Comparison of ENCODE assay signal across 13 mouse cellular contexts in the genomic region with DNA sequence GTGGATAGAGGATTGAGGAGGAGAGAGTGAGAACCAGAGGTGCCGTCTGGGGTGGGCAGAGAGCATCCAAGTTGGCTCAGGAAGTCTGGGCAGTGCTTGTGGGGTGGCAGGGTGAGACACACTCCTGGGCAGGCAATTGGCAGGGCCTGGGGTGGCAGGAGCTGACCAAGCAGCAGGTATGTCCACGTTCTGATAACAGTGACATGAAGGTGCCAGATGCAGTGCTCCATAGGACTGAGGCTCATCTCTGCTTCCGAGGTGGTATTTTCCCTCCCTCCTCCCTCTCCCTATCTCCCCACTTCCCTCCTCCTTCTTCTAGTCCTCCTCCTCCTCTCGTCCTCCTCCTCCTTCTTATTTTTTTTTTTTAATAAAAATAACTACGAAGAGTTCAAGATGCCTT. TPM values are rescaled to one million over a fixed set of nuclear protein-coding genes. Genes with fewer than 3 reads are reported as not detected.
DNase-seq lines count a peak whose midpoint lies in the region; ATAC-seq and TF ChIP-seq lines count a peak whose summit lies in the region.
"Had no signal": no experiment of that assay in that cellular context is flagged by ENCODE, and none has a peak within 500 bp of the region (broad histone marks: within the 10 kb centered on the region; RNA-seq: fewer than 3 reads in every experiment).

No protein-coding gene starts in this region.

- H3K36me3 ChIP-seq in heart, embryonic 16.5 days (ENCODE audit: control insufficient read depth, insufficient read depth), result no peaks in the 10 kb centered on the region
- no peaks in the 10 kb centered on the region for H3K36me3 ChIP-seq in embryonic facial prominence, embryonic 13.5 days
- H3K36me3 ChIP-seq in forebrain, embryonic 14.5 days (ENCODE audit: control insufficient read depth, insufficient read depth, low read length), result no peaks in the 10 kb centered on the region
- no peaks in the 10 kb centered on the region for H3K36me3 ChIP-seq in thymus, adult 2 months (ENCODE audit: control insufficient read depth, insufficient read depth, low read length)
- H3K36me3 ChIP-seq: liver, embryonic 15.5 days; stomach, embryonic 15.5 days had no signal

- no peak for TF ChIP-seq POLR2A in thymus, adult 2 months (IDR thresholded peaks at IDR 0.05; ENCODE audit: control insufficient read depth, extremely low read depth, insufficient read depth, low read length, poor library complexity)

- no peak overlapping the region for H3K27ac ChIP-seq in heart, embryonic 16.5 days (ENCODE audit: low read length)
- no peak overlapping the region for H3K27ac ChIP-seq in embryonic facial prominence, embryonic 13.5 days
- 0 out of 2 replicates have a peak overlapping the region, but pooled peaks have one; percentile 27 for H3K27ac ChIP-seq in forebrain, embryonic 14.5 days (ENCODE audit: low read depth, low read length)
- no peak overlapping the region for H3K27ac ChIP-seq in thymus, adult 2 months (ENCODE audit: control insufficient read depth, insufficient read depth, low read length)
- H3K27ac ChIP-seq: liver, embryonic 15.5 days; stomach, embryonic 15.5 days had no signal

- H3K27me3 ChIP-seq in heart, embryonic 16.5 days (ENCODE audit: control insufficient read depth, insufficient read depth, low read length), result peaks cover 27% of the 10 kb centered on the region
- peaks cover 12% of the 10 kb centered on the region for H3K27me3 ChIP-seq in embryonic facial prominence, embryonic 13.5 days
- no peaks in the 10 kb centered on the region for H3K27me3 ChIP-seq in forebrain, embryonic 14.5 days (replicated peaks; ENCODE audit: control insufficient read depth, insufficient read depth, low read length)
- H3K27me3 ChIP-seq in thymus, adult 2 months (ENCODE audit: control insufficient read depth, insufficient read depth, low read length), result no peaks in the 10 kb centered on the region

- no peak for ATAC-seq in heart, embryonic 16.5 days (replicated peaks; ENCODE audit: extremely low read depth, insufficient read depth, low FRiP score)
- no peak for ATAC-seq in embryonic facial prominence, embryonic 13.5 days (ENCODE audit: insufficient number of reproducible peaks, insufficient read depth, low FRiP score, low TSS enrichment, low read depth)
- peak; percentile 37; the same call in 1 of the 2 replicates for ATAC-seq in forebrain, embryonic 14.5 days
- 0 out of 2 replicates have a peak, but pooled peaks have one; percentile 6 for ATAC-seq in megakaryocyte-erythroid progenitor cell, adult 5-6 weeks (replicated peaks; ENCODE audit: low FRiP score, low TSS enrichment, poor library complexity, severe bottlenecking)
- no peak for ATAC-seq in erythroblast, adult 5-6 weeks (replicated peaks; ENCODE audit: low FRiP score, poor library complexity, severe bottlenecking)
- ATAC-seq: inflammation-experienced regulatory T-cells, adult 6 months had no signal

- DNase-seq in heart, postnatal 4 days, result no peak
- no peak for DNase-seq in forebrain, embryonic 14.5 days (ENCODE audit: low spot score)
- DNase-seq in thymus, adult 2 months, result no peak
- DNase-seq in T-cell, adult 2 months (ENCODE audit: low spot score), result no peak
- DNase-seq: adrenal gland, adult 8-10 months; gastrocnemius, postnatal 14 days had no signal

- peak overlapping the region; percentile 54 for H3K4me2 ChIP-seq in heart, embryonic 16.5 days (ENCODE audit: low read depth, low read length)
- H3K4me2 ChIP-seq in embryonic facial prominence, embryonic 13.5 days, result peak overlapping the region; percentile 50; the same call in 1 of the 2 replicates
- peak overlapping the region; percentile 45 for H3K4me2 ChIP-seq in forebrain, embryonic 14.5 days (ENCODE audit: low read length)
- H3K4me2 ChIP-seq: liver, embryonic 15.5 days had no signal

- no peak overlapping the region for H3K4me3 ChIP-seq in heart, embryonic 16.5 days (ENCODE audit: low read length)
- H3K4me3 ChIP-seq in embryonic facial prominence, embryonic 13.5 days, result no peak overlapping the region
- H3K4me3 ChIP-seq in forebrain, embryonic 14.5 days (ENCODE audit: low read depth, low read length), result no peak overlapping the region
- no peak overlapping the region for H3K4me3 ChIP-seq in thymus, adult 2 months (ENCODE audit: control insufficient read depth, insufficient read depth, low read length)
- H3K4me3 ChIP-seq: liver, embryonic 15.5 days; stomach, embryonic 15.5 days had no signal

- no peak for TF ChIP-seq CTCF in thymus, adult 2 months (IDR thresholded peaks at IDR 0.05; ENCODE audit: borderline replicate concordance, control insufficient read depth, extremely low read depth, insufficient read depth, low read length, poor library complexity)

- H3K9me3 ChIP-seq in heart, embryonic 16.5 days (replicated peaks; ENCODE audit: control insufficient read depth, low read length), result no peaks in the 10 kb centered on the region
- H3K9me3 ChIP-seq in embryonic facial prominence, embryonic 13.5 days, result no peaks in the 10 kb centered on the region
- no peaks in the 10 kb centered on the region for H3K9me3 ChIP-seq in forebrain, embryonic 14.5 days (replicated peaks; ENCODE audit: control insufficient read depth, low read length)
- H3K9me3 ChIP-seq: liver, embryonic 15.5 days; stomach, embryonic 15.5 days had no signal

- WGBS in heart, embryonic 16.5 days, result 17% methylated on average over 5 of the region's 5 CpGs
- 40% methylated on average over 5 of the region's 5 CpGs for WGBS in embryonic facial prominence, embryonic 13.5 days
- 32% methylated on average over 5 of the region's 5 CpGs for whole genome bisulfite sequencing in forebrain, embryonic 14.5 days
- WGBS in thymus, adult 2 months, result 65% methylated on average over 5 of the region's 5 CpGs

- H3K9ac ChIP-seq in heart, embryonic 16.5 days (ENCODE audit: low read length), result no peak overlapping the region
- H3K9ac ChIP-seq in embryonic facial prominence, embryonic 13.5 days, result peak overlapping the region; percentile 58; the same call in 1 of the 2 replicates
- peak overlapping the region; percentile 48; the same call in 1 of the 2 replicates for H3K9ac ChIP-seq in forebrain, embryonic 14.5 days (ENCODE audit: low read length)
- H3K9ac ChIP-seq: liver, embryonic 15.5 days; stomach, embryonic 15.5 days had no signal

- H3K4me1 ChIP-seq in heart, embryonic 16.5 days (ENCODE audit: control insufficient read depth, insufficient read depth, low read length), result peaks cover 22% of the 10 kb centered on the region
- peaks cover 25% of the 10 kb centered on the region for H3K4me1 ChIP-seq in embryonic facial prominence, embryonic 13.5 days
- H3K4me1 ChIP-seq in forebrain, embryonic 14.5 days (ENCODE audit: control insufficient read depth, insufficient read depth, low read length), result peaks cover 6% of the 10 kb centered on the region; the same call in 1 of the 2 replicates
- H3K4me1 ChIP-seq in thymus, adult 2 months (replicated peaks; ENCODE audit: control insufficient read depth, insufficient read depth, low read length), result 0 out of 2 replicates have a peak, but pooled peaks cover 2% of the 10 kb centered on the region

RNA-seq across cellular contexts. Expression of a gene that starts 47.2 kb away (rescaled TPM):
- polyA plus RNA-seq in heart, embryonic 16.5 days (2015; fragmentation: Nextera tagmentation; extraction: Ambion mirVana), result 182 and 197 TPM in 2 replicates
- 100 to 1,000 TPM; 128 to 130 TPM for total RNA-seq in heart, postnatal 4 days (2021)
- 342 and 345 TPM in 2 replicates for polyA plus RNA-seq in embryonic facial prominence, embryonic 13.5 days (2015; fragmentation: Nextera tagmentation; extraction: Ambion mirVana)
- 279 and 283 TPM in 2 replicates for polyA plus RNA-seq in forebrain, embryonic 14.5 days (2014; fragmentation: Nextera tagmentation; extraction: Ambion mirVana)
- total RNA-seq in megakaryocyte-erythroid progenitor cell, adult 5-6 weeks (2014; fragmentation: Nextera tagmentation), result 123 and 137 TPM in 2 replicates
- 183 and 205 TPM in 2 replicates for total RNA-seq in megakaryocyte-erythroid progenitor cell, adult 5-6 weeks (2017)
- polyA plus RNA-seq in thymus, adult 2 months (2012; rRNA removed), result 133 and 158 TPM in 2 replicates
- total RNA-seq in erythroblast, adult 5-6 weeks (2015; ENCODE audit: low replicate concordance), result 24.0 and 30.9 TPM in 2 replicates
- total RNA-seq in erythroblast, adult 5-6 weeks (2017; ENCODE audit: low replicate concordance), result 42.8 and 54.5 TPM in 2 replicates

Comparison
In these comparisons a context has a peak if more than half of its experiments do, and no peak if none do; other contexts are left out.
1. ATAC-seq: peak in forebrain, embryonic 14.5 days (single experiment) and megakaryocyte-erythroid progenitor cell, adult 5-6 weeks (single experiment); none in heart, embryonic 16.5 days (single experiment), embryonic facial prominence, embryonic 13.5 days (single experiment) and erythroblast, adult 5-6 weeks (single experiment).
2. Peak in every context shown above with its lines, with median percentiles within 50 percentile points of each other: H3K4me2 ChIP-seq.